Mouse (Mus musculus): ENCODE results near the gene Gm42417.

DNA sequence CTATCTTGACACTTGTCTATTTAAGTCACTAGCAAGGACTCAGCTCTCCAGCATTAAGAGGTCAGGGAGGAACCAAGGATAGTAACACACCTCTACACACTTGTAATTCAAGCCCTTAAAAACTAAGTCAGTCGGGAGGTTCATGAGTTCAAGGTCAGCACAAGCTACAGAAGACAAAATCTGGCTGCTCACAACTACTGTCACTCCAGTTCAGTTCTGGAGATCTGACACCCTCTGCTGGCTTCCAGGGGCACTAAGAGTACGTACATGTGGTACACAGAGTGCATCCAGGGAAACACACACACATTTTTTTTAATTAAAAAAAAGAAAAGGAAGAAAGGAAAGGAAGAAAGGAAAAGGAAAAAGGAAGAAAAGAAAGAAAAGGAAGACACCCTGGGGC lies 42.5 kb downstream of the Gm42417 start:
- TF ChIP-seq CTCF (IDR thresholded peaks at IDR 0.05; ENCODE audit: low read depth): peak; percentile 44; the same call in 1 of the 2 replicates
- no peak for TF ChIP-seq EP300 (IDR thresholded peaks at IDR 0.05; ENCODE audit: low read depth)
